Mouse (Mus musculus) thymus, adult 2 months (tissue): ENCODE measurements around the gene Gm17359.

Source experiments
- CTCF ChIP-seq: fragments of 200-500 bp; IDR thresholded peaks from 2 replicates; pipeline ENCODE4 v1.5.1; 2012; ENCODE audit warnings: mild to moderate bottlenecking, control low read depth, low read length, moderate library complexity, borderline replicate concordance; ENCODE audit not compliant: control insufficient read depth, poor library complexity, insufficient read depth; ENCODE audit errors: extremely low read depth
- POLR2A ChIP-seq: fragments of 200-500 bp; IDR thresholded peaks from 2 replicates; pipeline ENCODE4 v1.6.1; 2012; ENCODE audit warnings: mild to moderate bottlenecking, low read length, control low read depth, moderate library complexity; ENCODE audit not compliant: control insufficient read depth, poor library complexity, insufficient read depth; ENCODE audit errors: extremely low read depth

GRCm38 (mm10) chr3:79448421-79448820, 112.0 kb downstream of the Gm17359 start:
- TF ChIP-seq CTCF: no peak
- TF ChIP-seq POLR2A: no peak
